Mouse (Mus musculus): ENCODE measurements around the gene Pex10. TPM values are rescaled to one million over a fixed set of nuclear protein-coding genes. Genes with fewer than 3 reads are reported as not detected.

Pex10 gene
- 6.1 and 6.8 TPM in 2 replicates for polyA plus RNA-seq (2012; rRNA removed)

GRCm38 (mm10) chr4:155066834-155067522, at the start of gene Pex10:
Gene Pex10 (plus strand): TSS chr4:155067016.

DNA sequence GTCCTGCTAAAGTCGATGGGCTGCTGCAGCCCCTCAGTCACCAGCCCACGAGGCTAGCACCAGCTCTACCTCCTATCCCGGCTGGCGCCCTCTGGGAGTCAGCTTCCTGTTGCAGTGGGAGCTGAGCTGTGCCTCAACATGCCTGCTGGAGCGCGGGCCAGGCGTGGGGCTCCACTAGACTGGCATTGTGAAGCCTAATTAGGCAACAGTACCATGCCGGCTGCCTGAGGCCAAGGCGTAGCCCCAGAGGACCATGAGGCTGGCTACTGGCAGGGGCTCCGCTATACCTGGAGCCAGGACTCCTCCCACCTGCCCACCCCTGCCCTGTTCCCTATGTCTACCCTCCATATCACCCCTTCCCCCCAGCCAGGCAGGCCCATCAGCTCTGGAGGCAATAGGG, 10.1 kb upstream of the Pex10 start, which contains the start of gene Plch2:
TSS of gene Plch2 (minus strand) at position 61 of the 400 bp plus-strand sequence.

GRCm38 (mm10) chr4:155086108-155087024, 19.6 kb downstream of the Pex10 start, which contains the start of the genes Rer1 and Morn1:
Gene Rer1 (minus strand): TSS chr4:155086382.
Gene Morn1 (plus strand): TSS chr4:155086577.

Other genes with a start within 250 kb of the Pex10 start
- gene Ttc34, start 229.6 kb upstream of the Pex10 start, polyA plus RNA-seq (2012; rRNA removed) = 0.02 TPM in 2 replicates
- gene Mmel1, start 197.4 kb upstream of the Pex10 start, polyA plus RNA-seq (2012; rRNA removed) = 2.5 and 2.7 TPM in 2 replicates
- gene Fam213b, start 167.9 kb upstream of the Pex10 start, polyA plus RNA-seq (2012; rRNA removed) = 5.7 and 6.3 TPM in 2 replicates
- 107 and 135 TPM in 2 replicates for gene Tnfrsf14, start 138.5 kb upstream of the Pex10 start, polyA plus RNA-seq (2012; rRNA removed)
- gene Hes5, start 106.1 kb upstream of the Pex10 start, polyA plus RNA-seq (2012; rRNA removed) = not detected in 2 replicates
- 29.9 and 31.9 TPM in 2 replicates for gene Pank4, start 102.9 kb upstream of the Pex10 start, polyA plus RNA-seq (2012; rRNA removed)
- 0.05 and 0.07 TPM in 2 replicates for gene Plch2, start 10.2 kb upstream of the Pex10 start, polyA plus RNA-seq (2012; rRNA removed)
- gene Rer1, start 19.4 kb downstream of the Pex10 start, polyA plus RNA-seq (2012; rRNA removed) = 50.3 and 58.8 TPM in 2 replicates
- 0.70 and 1.1 TPM in 2 replicates for gene Morn1, start 19.6 kb downstream of the Pex10 start, polyA plus RNA-seq (2012; rRNA removed)
- 4.1 and 4.4 TPM in 2 replicates for gene Ski, start 155.6 kb downstream of the Pex10 start, polyA plus RNA-seq (2012; rRNA removed)
- gene Faap20, start 182.8 kb downstream of the Pex10 start, polyA plus RNA-seq (2012; rRNA removed) = 10.1 and 12.1 TPM in 2 replicates

Measured in liver, embryonic 14 days (tissue).